Mouse (Mus musculus): ENCODE results near the gene Hhat. TPM values are rescaled to one million over a fixed set of nuclear protein-coding genes. Genes with fewer than 3 reads are reported as not detected.

The Hhat gene
- total and polyA plus RNA-seq, 3 experiments, result 0.21 to 1.2 (median 1.1) TPM

GRCm38 (mm10) chr1:192756674-192757073 is 14.3 kb downstream of the Hhat start:
- Histone ChIP-seq H3K9me3 (replicated peaks; ENCODE audit: low read length) (no peaks in the 10 kb centered on the region), H3K9ac (ENCODE audit: insufficient read depth, low read depth) (no peak overlapping the region), H3K27ac (ENCODE audit: insufficient read depth, low read depth) (no peak overlapping the region), H3K4me2 (ENCODE audit: insufficient read depth, low read depth, poor library complexity, severe bottlenecking) (no peak overlapping the region), H3K4me1 (ENCODE audit: control insufficient read depth in 1 of 2, insufficient read depth in 2 of 2) (peaks cover 17 to 56% of the 10 kb centered on the region in 2 experiments), H3K4me3 (replicated peaks in 1 of 3; ENCODE audit: low read depth in 2 of 3, low read length in 2 of 3, poor library complexity in 1 of 3) (no peak overlapping the region), H3K79me2 (replicated peaks; ENCODE audit: control insufficient read depth, extremely low read depth, insufficient read depth, poor library complexity, severe bottlenecking) (no peaks in the 10 kb centered on the region), H3K27me3 (replicated peaks) (no peaks in the 10 kb centered on the region), H3K36me3 (replicated peaks in 1 of 2; ENCODE audit: control insufficient read depth in 1 of 2, insufficient read depth in 1 of 2, low read length in 1 of 2) (no peaks in the 10 kb centered on the region)
- dilution Hi-C loops (cut with MboI; ENCODE audit: extremely low pct_ligation_motif_present, extremely low pct_unique_long_range_greater_than_20kb, low sequenced_read_pairs), result no loop called here
- TF ChIP-seq MAX (IDR thresholded peaks at IDR 0.05; ENCODE audit: low read length), result no peak
- no peak for TF ChIP-seq RCOR1 (conservative IDR thresholded peaks at IDR 0.05; ENCODE audit: low read depth, low read length)
- TF ChIP-seq CTCF (conservative IDR thresholded peaks at IDR 0.05 in 1 of 2, IDR thresholded peaks at IDR 0.05 in 1 of 2; ENCODE audit: low read depth in 2 of 2, low read length in 2 of 2), result no peak
- TF ChIP-seq ETS1 (conservative IDR thresholded peaks at IDR 0.05; ENCODE audit: low read depth, low read length), result no peak
- no peak for TF ChIP-seq SMC3 (IDR thresholded peaks at IDR 0.05; ENCODE audit: low read depth, low read length)
- TF ChIP-seq NELFE (IDR thresholded peaks at IDR 0.05; ENCODE audit: low read depth, low read length), result no peak
- TF ChIP-seq HCFC1 (IDR thresholded peaks at IDR 0.05; ENCODE audit: low read depth, low read length), result no peak
- TF ChIP-seq JUN (IDR thresholded peaks at IDR 0.05; ENCODE audit: insufficient read depth, low read depth, low read length), result no peak
- no peak for TF ChIP-seq TCF12 (IDR thresholded peaks at IDR 0.05; ENCODE audit: low read depth, low read length)
- TF ChIP-seq KAT2A (IDR thresholded peaks at IDR 0.05; ENCODE audit: insufficient replicate concordance, low read length), result no peak
- TF ChIP-seq POLR2AphosphoS2 (IDR thresholded peaks at IDR 0.05; ENCODE audit: low read depth, low read length), result no peak
- no peak for TF ChIP-seq UBTF (IDR thresholded peaks at IDR 0.05; ENCODE audit: low read depth, low read length)
- no peak for TF ChIP-seq CHD1 (IDR thresholded peaks at IDR 0.05; ENCODE audit: low read depth, low read length)
- no peak for TF ChIP-seq E2F4 (IDR thresholded peaks at IDR 0.05; ENCODE audit: insufficient replicate concordance, low read depth, low read length)
- TF ChIP-seq USF1 (IDR thresholded peaks at IDR 0.05; ENCODE audit: low read depth, low read length), result no peak
- no peak for TF ChIP-seq MXI1 (IDR thresholded peaks at IDR 0.05; ENCODE audit: low read depth, low read length)
- no peak for TF ChIP-seq ELF1 (IDR thresholded peaks at IDR 0.05; ENCODE audit: low read depth, low read length)
- no peak for TF ChIP-seq MAFK (IDR thresholded peaks at IDR 0.05; ENCODE audit: insufficient replicate concordance, low read length)
- DNase-seq (ENCODE audit: extremely low read depth), result no peak
- in situ Hi-C loops (cut with MboI; ENCODE audit: low pct_ligation_motif_present, low pct_unique_long_range_greater_than_20kb, low sequenced_read_pairs), result loop anchor here (25.0 kb wide), 1 partner anchor 356 kb away; no protein-coding TSS in a partner anchor

DNA sequence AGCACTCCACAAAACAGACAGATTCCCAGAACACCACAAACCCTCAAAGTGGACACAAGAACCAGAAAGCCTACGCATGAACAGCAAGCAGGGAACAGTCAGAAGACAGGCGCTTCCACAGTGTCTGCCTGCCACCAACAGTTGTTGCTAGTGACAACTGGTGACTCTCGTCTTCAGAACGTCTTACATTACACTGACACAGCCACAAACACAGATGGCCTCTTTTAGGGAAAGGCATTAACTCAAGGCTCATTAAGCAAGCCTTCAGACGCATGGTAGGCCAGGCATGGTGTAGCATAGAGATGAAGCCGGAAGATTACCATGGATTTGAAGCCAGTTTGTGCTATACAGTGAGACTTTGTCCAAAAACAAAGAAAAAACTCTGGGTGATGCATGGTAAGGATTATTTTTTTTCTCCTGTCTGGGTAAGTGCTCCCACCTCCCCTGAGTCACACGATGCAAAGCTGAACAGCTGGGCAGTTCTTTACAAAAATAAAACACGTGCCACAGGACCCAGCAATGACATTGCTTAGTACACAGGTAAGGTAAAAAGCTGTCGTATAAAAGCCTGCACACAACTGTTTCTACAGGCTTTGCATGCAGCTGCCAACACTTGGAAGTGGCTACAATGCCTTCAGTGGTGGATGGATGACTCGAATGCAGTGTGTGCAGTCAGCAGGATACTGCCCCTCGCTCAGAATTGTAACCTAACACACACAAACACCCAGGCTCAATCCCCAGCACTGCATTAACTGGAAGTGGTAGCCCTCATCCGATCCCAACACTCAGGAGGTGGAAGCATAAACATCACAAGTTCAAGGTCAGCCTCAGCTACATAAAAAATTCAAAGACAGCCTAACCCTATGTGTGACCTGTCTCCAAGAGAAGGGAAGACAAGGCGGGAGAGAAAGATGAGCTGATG is 15.1 kb downstream of the Hhat start:
- no peaks in the 10 kb centered on the region for H3K79me2 ChIP-seq (replicated peaks; ENCODE audit: control insufficient read depth, extremely low read depth, insufficient read depth, poor library complexity, severe bottlenecking)
- H3K4me1 ChIP-seq (ENCODE audit: control insufficient read depth in 1 of 2, insufficient read depth in 2 of 2), result peaks cover 17 to 56% of the 10 kb centered on the region in 2 experiments
- dilution Hi-C loops (cut with MboI; ENCODE audit: extremely low pct_ligation_motif_present, extremely low pct_unique_long_range_greater_than_20kb, low sequenced_read_pairs) (no loop called here), in situ Hi-C loops (cut with MboI; ENCODE audit: low pct_ligation_motif_present, low pct_unique_long_range_greater_than_20kb, low sequenced_read_pairs) (loop anchor here (25.0 kb wide), 1 partner anchor 356 kb away; no protein-coding TSS in a partner anchor)
- TF ChIP-seq SMC3 (IDR thresholded peaks at IDR 0.05; ENCODE audit: low read depth, low read length), result no peak
- no peak for TF ChIP-seq MXI1 (IDR thresholded peaks at IDR 0.05; ENCODE audit: low read depth, low read length)
- no peak for TF ChIP-seq GABPA (IDR thresholded peaks at IDR 0.05; ENCODE audit: insufficient replicate concordance, low read depth, low read length)
- TF ChIP-seq MYC (IDR thresholded peaks at IDR 0.05; ENCODE audit: low read depth, low read length), result no peak
- TF ChIP-seq MAZ (IDR thresholded peaks at IDR 0.05; ENCODE audit: low read depth, low read length), result no peak
- TF ChIP-seq TCF12 (IDR thresholded peaks at IDR 0.05; ENCODE audit: low read depth, low read length), result no peak
- no peak for TF ChIP-seq POLR2AphosphoS2 (IDR thresholded peaks at IDR 0.05; ENCODE audit: low read depth, low read length)
- TF ChIP-seq JUND (conservative IDR thresholded peaks at IDR 0.05; ENCODE audit: low read depth, low read length), result no peak
- TF ChIP-seq CTCF (conservative IDR thresholded peaks at IDR 0.05 in 1 of 2, IDR thresholded peaks at IDR 0.05 in 1 of 2; ENCODE audit: low read depth in 2 of 2, low read length in 2 of 2), result no peak
- no peak for TF ChIP-seq ZC3H11A (IDR thresholded peaks at IDR 0.05; ENCODE audit: low read depth, low read length)
- TF ChIP-seq USF2 (conservative IDR thresholded peaks at IDR 0.05; ENCODE audit: low read depth, low read length), result no peak
- no peak for TF ChIP-seq PAX5 (IDR thresholded peaks at IDR 0.05; ENCODE audit: low read length)
- TF ChIP-seq MAFK (IDR thresholded peaks at IDR 0.05; ENCODE audit: insufficient replicate concordance, low read length), result no peak
- no peak for TF ChIP-seq ZMIZ1 (IDR thresholded peaks at IDR 0.05; ENCODE audit: low read depth, low read length)
- no peak for TF ChIP-seq MAX (IDR thresholded peaks at IDR 0.05; ENCODE audit: low read length)
- no peak for TF ChIP-seq JUN (IDR thresholded peaks at IDR 0.05; ENCODE audit: insufficient read depth, low read depth, low read length)
- no peak for TF ChIP-seq RCOR1 (conservative IDR thresholded peaks at IDR 0.05; ENCODE audit: low read depth, low read length)
- H3K36me3 ChIP-seq (replicated peaks in 1 of 2; ENCODE audit: control insufficient read depth in 1 of 2, insufficient read depth in 1 of 2, low read length in 1 of 2), result no peaks in the 10 kb centered on the region
- no peak overlapping the region for H3K9ac ChIP-seq (ENCODE audit: insufficient read depth, low read depth)
- H3K4me3 ChIP-seq (replicated peaks in 1 of 3; ENCODE audit: low read depth in 2 of 3, low read length in 2 of 3, poor library complexity in 1 of 3), result no peak overlapping the region
- no peaks in the 10 kb centered on the region for H3K27me3 ChIP-seq (replicated peaks)
- DNase-seq (ENCODE audit: extremely low read depth), result no peak
- no peak overlapping the region for H3K4me2 ChIP-seq (ENCODE audit: insufficient read depth, low read depth, poor library complexity, severe bottlenecking)
- no peak overlapping the region for H3K27ac ChIP-seq (ENCODE audit: insufficient read depth, low read depth)
- no peaks in the 10 kb centered on the region for H3K9me3 ChIP-seq (replicated peaks; ENCODE audit: low read length)
